Comparison of ENCODE assay signal across 8 mouse cellular contexts in the genomic region with DNA sequence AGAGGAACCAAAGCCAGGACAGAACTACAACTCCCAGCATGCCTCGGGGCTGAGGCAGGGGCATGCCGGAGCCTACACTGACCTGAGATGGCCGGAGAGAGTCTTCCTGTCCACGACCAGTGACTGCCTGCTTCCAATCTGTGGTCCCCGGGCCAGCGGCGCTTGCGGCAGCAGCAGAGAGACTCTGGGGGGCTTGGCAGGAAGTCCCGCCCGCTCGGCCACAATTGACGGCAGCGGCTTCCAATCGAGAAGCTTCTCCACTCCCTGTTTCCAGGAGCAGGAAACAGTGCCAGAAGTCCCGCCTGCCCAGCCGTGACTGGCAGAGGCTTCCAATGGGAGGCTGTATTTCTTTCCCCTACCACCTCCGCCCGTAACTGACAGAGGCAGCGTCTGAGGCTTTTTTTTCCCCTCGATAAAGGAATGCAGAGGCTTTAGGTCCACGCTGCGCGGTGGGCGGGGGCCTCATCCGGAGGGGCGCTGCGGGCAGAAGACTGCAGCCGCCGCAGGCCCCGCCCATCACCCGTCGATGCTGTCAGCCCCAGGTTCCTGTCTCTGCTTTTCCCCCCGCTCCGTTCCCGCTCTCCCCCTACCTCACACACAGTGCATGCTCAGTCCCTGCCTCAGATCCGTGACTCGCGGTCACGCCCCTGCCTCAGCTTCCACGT. TPM values are rescaled to one million over a fixed set of nuclear protein-coding genes. Genes with fewer than 3 reads are reported as not detected.
DNase-seq lines count a peak whose midpoint lies in the region; ATAC-seq and TF ChIP-seq lines count a peak whose summit lies in the region.

No protein-coding gene starts in this region.

- TF ChIP-seq POLR2A in brain, embryonic 14.5 days (IDR thresholded peaks at IDR 0.05; ENCODE audit: borderline replicate concordance, extremely low read depth, insufficient read depth, insufficient read length, poor library complexity, severe bottlenecking) = peak; percentile 34; the same call in 1 of the 2 replicates

- peak; percentile 55 for ATAC-seq in heart, embryonic 11.5 days (replicated peaks; ENCODE audit: insufficient number of reproducible peaks, low FRiP score, low TSS enrichment)
- peak; percentile 78 for ATAC-seq in kidney, embryonic 16.5 days (ENCODE audit: low FRiP score, low TSS enrichment)
- peak; percentile 72 for ATAC-seq in liver, embryonic 11.5 days (replicated peaks; ENCODE audit: low FRiP score)
- peak; percentile 68 for ATAC-seq in stomach, embryonic 14.5 days (ENCODE audit: insufficient number of reproducible peaks, insufficient read depth, low FRiP score, low read depth)

- H3ac ChIP-seq in C2C12 (ENCODE audit: control insufficient read depth, insufficient read length, low read depth) = peak overlapping the region; percentile 56

- DNase-seq in brain, embryonic 14.5 days (ENCODE audit: low read depth) = peak; percentile 99
- DNase-seq in liver, embryonic 11.5 days (ENCODE audit: low spot score) = peak; percentile 92
- peak; percentile 95 for DNase-seq in naive thymus-derived CD4-positive, alpha-beta T cell, adult 2 months (ENCODE audit: low read depth)

- WGBS in heart, embryonic 11.5 days (ENCODE audit: insufficient replicate concordance) = under 1% methylated on average over 36 of the region's 40 CpGs
- WGBS in kidney, embryonic 16.5 days = under 1% methylated on average over 31 of the region's 40 CpGs
- WGBS in liver, embryonic 11.5 days = under 1% methylated on average over 39 of the region's 40 CpGs
- under 1% methylated on average over 28 of the region's 40 CpGs for WGBS in stomach, embryonic 14.5 days

- H3K9me3 ChIP-seq in erythroblast, embryonic 14.5 days (ENCODE audit: control insufficient read depth, low read length) = peaks cover 3% of the 10 kb centered on the region
- H3K9me3 ChIP-seq in heart, embryonic 11.5 days (replicated peaks; ENCODE audit: control insufficient read depth, low read length) = no peaks in the 10 kb centered on the region
- H3K9me3 ChIP-seq in kidney, embryonic 16.5 days (ENCODE audit: low read length) = no peaks in the 10 kb centered on the region
- H3K9me3 ChIP-seq in liver, embryonic 11.5 days (ENCODE audit: control insufficient read depth, low read length) = 0 out of 2 replicates have a peak, but pooled peaks cover 2% of the 10 kb centered on the region
- peaks cover 4% of the 10 kb centered on the region; the same call in 1 of the 2 replicates for H3K9me3 ChIP-seq in stomach, embryonic 14.5 days (ENCODE audit: control insufficient read depth, low read depth, low read length)

- peak overlapping the region; percentile 69; the same call in 1 of the 2 replicates for H3K9ac ChIP-seq in heart, embryonic 11.5 days (ENCODE audit: low read depth, low read length)
- H3K9ac ChIP-seq in kidney, embryonic 16.5 days (replicated peaks; ENCODE audit: low read length) = peak overlapping the region; percentile 63
- peak overlapping the region; percentile 59 for H3K9ac ChIP-seq in liver, embryonic 11.5 days (ENCODE audit: low read depth, low read length)
- peak overlapping the region; percentile 42; the same call in 1 of the 2 replicates for H3K9ac ChIP-seq in stomach, embryonic 14.5 days (replicated peaks; ENCODE audit: low read depth, low read length)

- peak overlapping the region; percentile 74 for H3K4me2 ChIP-seq in heart, embryonic 11.5 days
- peak overlapping the region; percentile 64 for H3K4me2 ChIP-seq in kidney, embryonic 16.5 days (replicated peaks; ENCODE audit: low read depth, low read length)
- H3K4me2 ChIP-seq in liver, embryonic 11.5 days = peak overlapping the region; percentile 76
- H3K4me2 ChIP-seq in stomach, embryonic 14.5 days (replicated peaks; ENCODE audit: low read depth, low read length) = peak overlapping the region; percentile 49

- H3K4me3 ChIP-seq in C2C12 (ENCODE audit: insufficient read depth, poor library complexity, severe bottlenecking) = peak overlapping the region; percentile 39
- H3K4me3 ChIP-seq in erythroblast, embryonic 14.5 days (replicated peaks) = peak overlapping the region; percentile 51
- H3K4me3 ChIP-seq in heart, embryonic 11.5 days (ENCODE audit: low read depth, low read length) = peak overlapping the region; percentile 54
- peak overlapping the region; percentile 55 for H3K4me3 ChIP-seq in kidney, embryonic 16.5 days (ENCODE audit: low read length)
- peak overlapping the region; percentile 60 for H3K4me3 ChIP-seq in liver, embryonic 11.5 days (ENCODE audit: low read depth, low read length)
- peak overlapping the region; percentile 42 for H3K4me3 ChIP-seq in stomach, embryonic 14.5 days (ENCODE audit: low read depth, low read length)

- peaks cover 15% of the 10 kb centered on the region for H3K4me1 ChIP-seq in erythroblast, embryonic 14.5 days (ENCODE audit: control insufficient read depth)
- H3K4me1 ChIP-seq in heart, embryonic 11.5 days (ENCODE audit: control insufficient read depth, insufficient read depth, low read length) = no peaks in the 10 kb centered on the region
- no peaks in the 10 kb centered on the region for H3K4me1 ChIP-seq in kidney, embryonic 16.5 days (ENCODE audit: insufficient read depth, low read length)
- no peaks in the 10 kb centered on the region; the same call in 1 of the 2 replicates for H3K4me1 ChIP-seq in liver, embryonic 11.5 days (replicated peaks; ENCODE audit: control insufficient read depth, insufficient read depth, low read length)
- no peaks in the 10 kb centered on the region for H3K4me1 ChIP-seq in stomach, embryonic 14.5 days (ENCODE audit: control insufficient read depth, insufficient read depth, low read length)

- H3K27me3 ChIP-seq in C2C12 (ENCODE audit: control insufficient read depth, insufficient read depth, insufficient read length) = no peaks in the 10 kb centered on the region
- peaks cover 6% of the 10 kb centered on the region for H3K27me3 ChIP-seq in erythroblast, embryonic 14.5 days (ENCODE audit: control insufficient read depth)
- H3K27me3 ChIP-seq in heart, embryonic 11.5 days (ENCODE audit: control insufficient read depth, insufficient read depth, low read length) = no peaks in the 10 kb centered on the region
- no peaks in the 10 kb centered on the region for H3K27me3 ChIP-seq in kidney, embryonic 16.5 days (ENCODE audit: insufficient read depth, low read length)
- no peaks in the 10 kb centered on the region for H3K27me3 ChIP-seq in liver, embryonic 11.5 days (replicated peaks; ENCODE audit: control insufficient read depth, insufficient read depth, low read length)
- H3K27me3 ChIP-seq in stomach, embryonic 14.5 days (ENCODE audit: control insufficient read depth, insufficient read depth, low read length) = no peaks in the 10 kb centered on the region

- no peaks in the 10 kb centered on the region for H3K36me3 ChIP-seq in C2C12 (ENCODE audit: control insufficient read depth, insufficient read depth)
- no peaks in the 10 kb centered on the region for H3K36me3 ChIP-seq in erythroblast, embryonic 14.5 days (ENCODE audit: control insufficient read depth)
- H3K36me3 ChIP-seq in heart, embryonic 11.5 days (ENCODE audit: control insufficient read depth, insufficient read depth, low read length) = no peaks in the 10 kb centered on the region
- no peaks in the 10 kb centered on the region for H3K36me3 ChIP-seq in kidney, embryonic 16.5 days (ENCODE audit: insufficient read depth, low read length)
- H3K36me3 ChIP-seq in liver, embryonic 11.5 days (ENCODE audit: control insufficient read depth, insufficient read depth, low read length) = no peaks in the 10 kb centered on the region
- H3K36me3 ChIP-seq in stomach, embryonic 14.5 days (ENCODE audit: control insufficient read depth, insufficient read depth, low read length) = no peaks in the 10 kb centered on the region

- peak overlapping the region; percentile 92 for H3K27ac ChIP-seq in heart, embryonic 11.5 days (ENCODE audit: low read depth, low read length)
- H3K27ac ChIP-seq in kidney, embryonic 16.5 days (ENCODE audit: low read length) = peak overlapping the region; percentile 95
- H3K27ac ChIP-seq in liver, embryonic 11.5 days (ENCODE audit: low read depth, low read length) = peak overlapping the region; percentile 91
- H3K27ac ChIP-seq in stomach, embryonic 14.5 days (ENCODE audit: low read length) = peak overlapping the region; percentile 85

- no peaks in the 10 kb centered on the region for H3K79me3 ChIP-seq in C2C12 (ENCODE audit: low read depth)

- H3K79me2 ChIP-seq in C2C12 (ENCODE audit: control insufficient read depth, insufficient read depth) = no peaks in the 10 kb centered on the region

- no peak for TF ChIP-seq CTCF in C2C12 (IDR thresholded peaks at IDR 0.05; ENCODE audit: control insufficient read depth, insufficient read depth, insufficient read length)
- TF ChIP-seq CTCF in brain, embryonic 14.5 days (IDR thresholded peaks at IDR 0.05; ENCODE audit: borderline replicate concordance, extremely low read depth, insufficient read depth, insufficient read length) = no peak; the same call in 1 of the 2 replicates

TF ChIP-seq in C2C12, 6 proteins besides CTCF, POLR2A, EP300 and RAD21:
- no peak for TF ChIP-seq MYOD1 (IDR thresholded peaks at IDR 0.05; ENCODE audit: control insufficient read depth, insufficient read length, low read depth)
- no peak for TF ChIP-seq MYOG (IDR thresholded peaks at IDR 0.05; ENCODE audit: control insufficient read depth, extremely low read depth, insufficient read length)
- no peak for TF ChIP-seq FOSL1 (IDR thresholded peaks at IDR 0.05; ENCODE audit: insufficient read depth, low read length, poor library complexity, severe bottlenecking)
- TF ChIP-seq USF1 (IDR thresholded peaks at IDR 0.05; ENCODE audit: low read depth) = no peak
- no peak for TF ChIP-seq CEBPB (IDR thresholded peaks at IDR 0.05; ENCODE audit: low read depth)
- TF ChIP-seq MAX (IDR thresholded peaks at IDR 0.05) = no peak

RNA-seq across cellular contexts. Expression of a gene that starts 30.8 kb away (rescaled TPM):
- 16.3 TPM for polyA plus RNA-seq in C2C12 (2012; fragmentation: generic; extraction: Trizol)
- 42.9 and 44.4 TPM in 2 replicates for polyA plus RNA-seq in brain, embryonic 14.5 days (2012; rRNA removed)
- 0.43 and 0.75 TPM in 2 replicates for polyA plus RNA-seq in erythroblast, embryonic 14.5 days (2012)
- 19.1 and 20.6 TPM in 2 replicates for polyA plus RNA-seq in heart, embryonic 11.5 days (2014; fragmentation: Nextera tagmentation; extraction: Ambion mirVana)
- 20.2 and 23.3 TPM in 2 replicates for polyA plus RNA-seq in kidney, embryonic 16.5 days (2015; fragmentation: Nextera tagmentation; extraction: Ambion mirVana)
- polyA plus RNA-seq in liver, embryonic 11.5 days (2014; fragmentation: Nextera tagmentation; extraction: Ambion mirVana) = 24.4 and 24.5 TPM in 2 replicates
- 26.6 and 27.7 TPM in 2 replicates for polyA plus RNA-seq in stomach, embryonic 14.5 days (2014; fragmentation: Nextera tagmentation; extraction: Ambion mirVana)

Comparison
In these comparisons a context has a peak if more than half of its experiments do, and no peak if none do; other contexts are left out.
1. Peak in every context shown above with its lines: DNase-seq, ATAC-seq, H3K4me3 ChIP-seq and H3K27ac ChIP-seq.